Mouse (Mus musculus) cerebellum, adult 11-12 months (tissue): ENCODE measurements at regions not wholly inside any gene's neighbourhood (a gene's known extent, or its start where the extent isn't known, plus 50 kb on each side); places are given as distances from the start of the nearest gene placed in this dataset.
"Not testable (repeated sequence)": the region's sequence is repeated elsewhere in the genome, so short reads cannot be mapped to it uniquely, and the experiment has no call there.

ENCODE experiments used
- DNase-seq: peaks from one replicate; pipeline ENCODE4 v3.0.0; 2022

DNA sequence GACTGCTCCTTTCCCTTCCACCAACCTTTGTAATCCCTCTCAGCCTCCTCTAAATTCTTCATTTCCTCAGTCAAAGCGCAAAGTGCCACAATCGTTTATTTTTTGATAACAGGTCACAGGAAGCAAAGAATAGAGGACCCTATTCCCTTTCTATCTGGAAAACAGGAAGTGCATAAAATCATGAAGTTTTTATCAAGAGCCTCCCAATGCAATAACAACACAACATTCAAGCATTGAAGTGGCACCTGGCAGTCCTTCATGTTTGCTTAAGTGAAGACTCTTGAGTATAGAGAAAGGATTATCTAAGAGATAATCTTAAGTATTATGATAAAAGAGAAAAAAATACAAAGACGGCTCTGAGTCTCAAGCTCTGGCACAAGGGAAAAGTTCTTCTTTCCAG is 111.9 kb downstream of the Ibtk start:
- DNase-seq, result no peak

DNA sequence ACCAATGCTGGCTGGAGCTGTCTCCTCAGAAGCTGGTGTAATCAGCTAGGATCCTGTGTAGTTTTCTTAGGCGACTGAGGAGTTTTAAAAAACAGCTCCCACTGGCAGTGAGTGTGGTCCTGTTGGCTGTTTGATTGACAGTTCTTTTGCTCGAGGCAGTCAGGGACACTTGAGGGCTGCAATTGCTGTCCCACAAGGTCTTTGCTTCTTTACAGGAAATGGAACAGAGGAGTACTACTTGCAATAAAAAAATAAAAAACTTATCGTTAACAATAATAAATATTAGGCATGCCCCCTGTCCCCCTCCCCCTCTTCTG is 113.0 kb downstream of the Ibtk start:
- no peak for DNase-seq

DNA sequence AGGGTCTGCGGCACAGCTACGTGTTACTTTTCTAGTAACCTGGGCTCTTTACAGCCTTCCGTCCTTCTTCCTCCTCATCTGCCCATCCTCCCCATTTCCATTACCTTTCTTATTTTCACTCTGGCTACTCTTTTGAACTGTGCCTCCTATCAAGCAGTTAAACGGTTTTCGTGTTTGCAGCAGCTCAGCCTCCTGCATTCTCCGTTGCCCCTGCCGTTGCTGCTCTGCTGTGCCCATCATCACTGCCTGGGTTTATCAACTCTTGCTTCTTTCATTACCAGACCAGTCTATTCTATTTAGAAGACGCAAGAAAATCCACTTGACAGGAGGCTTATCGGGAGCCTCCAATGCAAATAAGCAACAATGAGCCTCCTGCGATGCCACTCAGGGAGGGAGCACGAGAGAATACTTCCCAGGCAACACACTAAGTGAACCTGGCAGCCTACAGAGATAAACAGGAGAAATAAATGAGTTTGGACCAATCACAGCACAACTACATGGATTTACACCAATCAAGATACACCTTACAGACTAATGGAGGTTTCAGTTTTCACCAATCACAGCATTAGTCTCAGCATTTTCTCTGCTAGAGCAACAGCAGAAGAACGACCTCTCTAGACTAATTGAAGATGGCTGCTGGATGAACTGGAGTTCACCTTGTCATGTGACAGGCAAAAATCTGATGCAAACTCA is 113.5 kb downstream of the Ibtk start:
- no peak for DNase-seq

DNA sequence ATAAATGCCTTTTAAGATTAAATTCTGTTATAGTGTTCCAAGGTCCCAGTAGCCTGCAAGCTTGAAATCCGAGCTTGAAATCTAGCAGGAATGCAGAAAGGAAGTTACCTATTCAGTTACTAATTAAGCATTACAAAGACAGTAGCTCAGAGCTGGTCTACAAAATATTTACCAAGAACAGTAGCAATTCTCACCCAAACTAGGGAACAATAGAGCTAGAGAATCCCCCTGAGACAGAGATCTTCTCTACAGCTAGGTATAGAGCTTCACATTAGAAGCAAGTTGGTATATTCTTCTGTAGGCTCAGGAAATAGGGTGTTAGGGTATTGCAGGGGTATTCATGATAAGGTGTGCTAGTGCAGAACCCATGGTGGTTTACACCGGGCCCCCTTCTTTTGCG is 114.3 kb downstream of the Ibtk start:
- not testable (repeated sequence) for DNase-seq

DNA sequence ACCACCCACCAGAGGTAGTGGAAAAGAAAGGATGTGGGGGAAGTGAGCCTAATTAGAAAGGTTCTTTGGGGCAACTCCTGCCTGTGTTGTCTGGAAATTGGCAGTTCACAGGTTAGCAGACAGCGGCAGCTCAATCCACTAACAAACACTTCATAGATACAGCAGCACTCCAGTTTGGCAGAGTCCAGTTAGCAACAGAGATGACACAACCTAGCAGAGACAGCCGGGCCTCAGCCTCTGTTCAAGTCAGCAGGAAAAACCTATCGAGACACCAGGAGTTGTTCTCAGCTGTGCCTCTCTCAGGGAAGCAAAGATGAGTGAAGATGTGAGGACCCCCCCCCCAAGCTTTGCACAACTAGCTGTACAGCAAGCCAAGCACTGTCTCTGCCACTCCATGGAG is 131.2 kb downstream of the Ibtk start:
- DNase-seq, result no peak

GRCm38 (mm10) chr9:85617177-85617777 is 131.9 kb downstream of the Ibtk start:
- no peak for DNase-seq

GRCm38 (mm10) chr9:85616266-85616869 is 132.8 kb downstream of the Ibtk start:
- no peak for DNase-seq

DNA sequence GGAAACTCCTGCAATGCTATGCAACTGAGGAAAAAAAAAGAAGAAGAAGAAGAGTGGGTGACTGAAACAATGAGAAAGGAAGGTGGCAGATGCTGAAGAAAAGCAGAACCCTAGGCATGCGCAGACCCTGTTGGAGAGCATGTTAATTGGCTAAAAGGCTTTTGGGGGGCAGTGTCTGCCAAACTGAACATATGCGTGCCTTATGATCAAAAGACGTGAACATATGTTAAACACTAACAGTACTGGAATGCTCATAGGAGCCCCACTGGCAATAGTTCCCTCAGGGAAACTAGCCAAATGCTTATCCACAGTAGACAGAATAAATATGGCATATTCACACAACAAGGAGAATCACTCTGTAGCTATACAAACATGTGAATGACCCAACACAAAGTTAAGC is 140.0 kb downstream of the Ibtk start:
- peak; percentile 35 for DNase-seq

DNA sequence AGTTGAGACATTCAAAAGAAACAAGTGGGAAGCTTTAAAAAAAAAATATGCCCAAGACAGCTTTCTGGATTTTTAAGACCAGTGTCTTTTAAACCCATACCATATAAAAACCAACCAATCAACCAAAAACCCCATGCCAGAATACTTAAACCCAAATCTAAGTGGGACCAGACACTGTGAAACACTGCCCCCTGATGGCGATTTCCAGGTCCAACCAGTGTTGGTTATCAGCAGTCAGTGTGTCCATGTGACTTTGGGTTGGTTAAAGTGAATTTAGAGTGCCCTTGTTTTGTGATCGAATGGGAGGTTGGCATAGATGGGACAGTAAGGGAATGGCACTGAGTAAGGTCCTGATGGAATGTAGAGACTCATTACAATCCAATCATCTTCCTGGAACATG is 152.2 kb downstream of the Ibtk start:
- no peak for DNase-seq

DNA sequence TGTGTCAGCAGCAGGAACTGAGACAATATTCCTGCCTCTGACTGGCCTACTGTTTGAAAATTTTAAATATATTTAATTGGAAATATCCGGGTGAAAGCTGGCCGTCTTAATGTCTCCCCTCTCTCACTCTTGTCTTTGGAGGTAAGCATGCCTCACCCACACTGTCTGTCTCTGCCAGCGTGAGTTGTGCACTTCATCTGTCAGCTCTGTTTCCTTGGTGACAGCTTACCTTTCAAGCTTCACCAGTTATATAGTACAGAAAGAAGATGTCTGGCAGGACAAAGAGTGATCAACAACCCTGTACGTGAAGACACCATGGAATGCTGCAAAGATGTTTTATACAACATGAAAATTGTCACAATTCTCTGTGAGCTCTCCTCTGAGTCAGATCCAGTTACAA is 155.3 kb downstream of the Ibtk start:
- no peak for DNase-seq

DNA sequence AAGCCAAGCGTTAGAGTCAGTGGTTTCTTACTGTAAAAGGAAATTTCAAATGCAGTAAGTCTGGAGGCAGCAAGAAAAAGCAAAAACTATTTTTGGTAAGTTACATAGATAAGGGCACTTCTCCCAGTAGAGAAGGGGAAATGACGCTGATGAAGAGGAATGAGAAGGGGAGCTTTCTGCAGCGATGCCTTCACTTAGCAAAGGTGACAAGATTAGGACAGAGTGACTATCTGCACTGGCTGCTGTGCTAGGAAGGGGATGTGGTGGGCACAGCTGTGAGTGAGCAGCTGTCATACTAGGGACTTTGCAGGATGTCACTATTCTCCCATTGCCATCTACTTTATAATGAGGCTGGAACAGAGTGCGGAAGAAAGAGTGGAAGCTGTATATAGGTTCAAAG is 156.5 kb downstream of the Ibtk start:
- DNase-seq, result no peak

DNA sequence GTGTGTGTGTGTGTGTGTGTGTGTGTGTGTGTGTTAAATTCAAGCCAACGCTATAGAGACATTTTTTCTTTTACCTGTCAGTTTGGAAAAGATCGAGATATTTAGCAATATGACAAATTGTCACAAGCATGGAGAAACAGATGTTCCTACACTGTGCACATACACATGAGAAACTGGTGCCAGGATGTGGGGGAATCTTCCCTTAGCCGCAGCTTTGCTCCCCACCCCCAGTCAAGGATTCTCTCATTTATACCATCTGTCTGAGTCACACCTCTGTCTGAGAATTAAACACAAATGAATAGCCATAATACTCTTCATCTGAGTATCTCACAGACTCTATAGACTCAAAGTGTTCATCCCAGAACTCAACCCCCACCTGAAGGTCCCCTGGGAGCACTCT is 159.9 kb downstream of the Ibtk start:
- DNase-seq, result no peak

GRCm38 (mm10) chr9:85588077-85588476 is 161.1 kb downstream of the Ibtk start:
- no peak for DNase-seq

DNA sequence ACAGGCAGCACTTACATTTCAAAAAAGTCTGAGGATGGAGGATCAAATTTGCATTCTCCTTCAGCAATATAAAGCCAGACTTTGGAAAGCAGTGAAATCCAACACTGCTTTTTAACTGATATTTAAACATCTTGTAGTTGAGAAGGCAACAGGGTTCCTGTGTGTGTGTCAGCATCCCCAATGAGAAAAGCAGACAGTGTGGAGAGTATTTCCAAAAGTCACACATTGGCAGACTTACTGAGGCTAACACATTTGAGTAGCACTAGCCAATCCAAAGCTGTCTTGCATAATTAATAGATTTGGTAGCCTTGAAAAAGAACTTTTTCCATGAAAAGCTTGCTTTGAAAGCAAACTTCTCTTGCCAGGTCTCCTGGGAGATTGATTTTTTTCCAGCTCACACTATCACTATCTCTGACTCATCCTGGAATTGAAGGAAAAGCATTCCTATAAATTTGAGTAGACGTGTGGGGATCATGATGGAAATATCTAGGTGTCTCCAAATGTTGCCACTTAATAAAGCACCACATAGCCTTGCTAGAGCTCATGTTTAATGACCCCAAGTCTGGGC is 168.0 kb downstream of the Ibtk start:
- no peak for DNase-seq

DNA sequence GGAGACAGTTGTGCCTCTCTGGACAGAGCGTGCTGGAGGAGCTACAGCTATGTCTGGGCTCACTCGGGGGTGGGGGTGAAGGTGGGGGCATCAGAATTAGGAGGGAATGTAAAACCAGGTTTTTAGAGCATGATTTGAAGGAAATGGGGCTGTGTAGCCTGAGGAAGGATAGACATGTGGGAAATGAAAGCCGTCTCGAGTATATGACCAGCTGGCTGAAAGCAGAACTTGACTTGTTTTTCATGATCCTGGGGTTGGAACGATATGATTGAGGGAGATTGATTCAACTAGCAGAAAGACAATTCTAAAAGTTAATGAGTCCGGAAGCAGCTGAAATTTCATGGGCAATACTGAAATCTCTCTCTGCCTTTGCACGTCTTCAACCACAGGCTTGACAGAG is 171.3 kb downstream of the Ibtk start:
- no peak for DNase-seq

- no peak for DNase-seq
Observed at GRCm38 (mm10) chr9:85577338-85577737, 171.8 kb downstream of the Ibtk start.

DNA sequence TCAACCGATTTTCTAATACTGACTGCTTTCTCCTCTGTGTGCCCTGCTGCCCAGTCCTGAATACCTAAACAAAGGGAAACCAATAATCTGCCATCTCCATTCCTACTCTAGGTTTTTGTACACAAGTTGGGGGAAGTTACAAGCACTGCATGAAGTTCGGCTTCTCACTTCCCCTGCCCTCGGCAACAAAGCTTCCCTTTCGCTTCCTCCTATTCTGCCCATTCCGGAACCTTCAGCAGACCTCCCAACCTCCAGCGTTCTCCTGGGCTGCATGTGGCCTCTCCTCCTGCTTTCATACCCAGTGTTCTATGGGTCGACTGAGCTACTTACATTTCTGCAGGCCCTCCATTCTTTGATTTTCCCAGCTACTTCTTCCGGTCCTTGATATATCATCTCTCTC is 180.3 kb downstream of the Ibtk start:
- DNase-seq, result no peak

- no peak for DNase-seq
Observed at GRCm38 (mm10) chr9:85551871-85552270, 197.3 kb downstream of the Ibtk start.

DNA sequence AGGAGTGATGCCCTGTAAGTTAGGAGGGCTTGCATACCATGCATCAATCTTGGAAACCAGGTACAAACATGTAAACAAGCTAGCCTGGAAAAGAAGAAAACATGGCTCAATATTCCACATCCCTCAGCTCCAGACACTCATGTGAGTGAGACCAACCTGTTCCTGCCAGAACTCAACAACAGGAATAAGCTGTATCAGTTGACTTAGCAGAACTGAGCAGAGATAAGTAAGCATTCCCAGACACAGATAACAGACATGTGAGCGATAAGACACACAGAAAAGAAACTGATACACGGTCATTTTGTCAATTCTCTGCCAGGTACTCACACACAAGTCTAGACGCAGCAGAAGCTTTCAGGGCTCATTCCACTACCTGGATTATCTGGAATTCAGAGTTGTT is 198.7 kb downstream of the Ibtk start:
- DNase-seq, result no peak

DNA sequence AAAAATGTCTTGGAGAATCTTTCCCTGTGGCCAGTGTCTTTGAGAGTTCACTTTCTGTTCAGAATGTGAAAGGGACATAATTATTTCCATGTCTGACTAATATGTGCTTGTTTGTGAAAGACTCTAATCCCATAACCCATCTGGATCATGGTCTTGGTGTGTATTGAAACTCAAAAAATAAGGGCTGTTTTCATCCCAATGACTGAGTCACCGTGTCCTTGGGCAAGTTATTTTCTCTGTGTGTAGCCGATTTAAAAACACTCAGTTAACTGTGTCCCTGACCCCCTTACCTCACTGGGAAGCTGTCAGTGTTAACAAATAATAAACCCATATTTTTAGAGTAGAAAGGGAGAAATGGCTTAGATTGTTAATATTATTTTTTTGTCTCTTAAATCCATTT is 202.9 kb downstream of the Ibtk start:
- no peak for DNase-seq

DNA sequence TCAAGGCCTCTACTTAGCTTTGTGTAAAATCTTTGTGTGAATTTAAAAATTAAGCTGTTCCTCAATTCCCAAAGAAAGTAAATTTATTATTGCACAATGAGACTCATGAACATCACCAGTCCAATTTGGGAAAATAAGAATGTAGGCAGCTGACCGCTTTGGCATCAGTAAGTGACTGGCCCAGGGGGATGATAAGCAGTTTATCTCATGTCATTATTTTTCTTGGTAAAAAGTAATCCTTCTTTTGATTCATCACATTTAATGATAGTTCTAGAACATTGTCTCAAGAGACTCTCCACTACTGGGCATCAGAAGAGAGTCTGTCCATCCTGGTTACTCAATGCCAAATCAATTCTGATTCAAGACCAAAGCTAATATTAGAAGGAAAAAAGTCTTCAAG is 203.6 kb downstream of the Ibtk start:
- DNase-seq, result no peak

DNA sequence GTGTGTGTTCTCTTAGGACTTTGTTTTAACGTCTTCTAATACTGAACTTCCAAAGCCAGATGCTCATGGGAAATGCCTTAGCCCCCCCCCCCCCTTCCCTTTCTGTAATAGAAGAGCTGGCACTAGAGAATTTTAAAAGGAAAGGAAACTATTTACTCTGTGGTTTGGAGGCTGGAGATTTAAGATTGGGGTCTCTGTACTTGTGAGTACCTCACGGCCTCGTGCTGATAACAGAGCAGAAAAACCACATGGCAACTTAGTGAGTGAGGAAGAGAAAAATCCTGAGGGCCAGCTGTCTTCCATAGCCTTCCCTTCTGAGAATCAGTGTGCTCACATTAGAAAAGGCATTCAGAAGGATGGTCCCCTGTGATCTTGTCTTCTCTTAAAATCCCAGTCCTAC is 210.6 kb downstream of the Ibtk start:
- no peak for DNase-seq

- DNase-seq, result no peak
Observed at GRCm38 (mm10) chr9:85528421-85528820, 201.3 kb upstream of the Tent5a start.

GRCm38 (mm10) chr9:85524733-85525132 is 197.6 kb upstream of the Tent5a start:
- DNase-seq, result no peak

DNA sequence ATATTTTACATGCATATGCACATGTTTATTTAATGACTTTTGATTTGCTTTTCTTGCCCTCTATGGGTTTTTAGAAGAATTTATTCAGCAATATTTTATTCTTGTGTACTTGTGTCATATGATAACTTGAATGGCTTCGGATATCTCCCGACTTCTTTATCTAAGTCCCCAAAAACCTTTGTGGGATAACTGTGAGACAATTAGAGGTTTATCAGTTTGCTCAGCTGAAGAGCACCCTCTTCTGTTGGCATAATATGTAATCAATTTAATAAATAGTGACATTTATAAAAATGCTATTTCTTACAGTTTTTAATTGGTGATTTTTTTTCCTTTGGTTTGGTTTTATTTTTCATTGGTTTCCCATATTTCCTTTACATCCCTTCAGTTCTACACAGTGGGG is 194.2 kb upstream of the Tent5a start:
- DNase-seq, result no peak
